ENCODE assay signal across 12 mouse cellular contexts in the genomic region with DNA sequence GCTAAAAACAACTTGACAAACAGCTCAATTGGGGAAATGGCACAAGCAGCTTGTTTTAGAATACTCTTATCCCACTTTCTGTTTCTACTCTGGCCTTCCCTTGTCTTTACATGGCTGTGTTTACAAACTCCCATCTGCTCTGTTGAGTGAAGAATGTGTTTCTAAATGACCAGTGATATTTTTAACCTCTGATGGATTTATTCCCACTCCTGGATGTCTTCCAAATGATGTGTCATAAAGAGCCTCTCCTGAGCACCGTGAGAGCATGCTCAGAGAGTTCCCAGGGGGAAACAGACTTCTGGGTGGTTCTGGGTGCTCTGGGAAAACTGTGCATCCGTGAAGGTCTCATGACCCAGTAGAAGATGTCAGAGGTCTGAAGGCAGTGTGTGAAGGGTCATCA. TPM values are rescaled to one million over a fixed set of nuclear protein-coding genes. Genes with fewer than 3 reads are reported as not detected.
DNase-seq lines count a peak whose midpoint lies in the region; ATAC-seq and TF ChIP-seq lines count a peak whose summit lies in the region.
"Had no signal": no experiment of that assay in that cellular context is flagged by ENCODE, and none has a peak within 500 bp of the region (broad histone marks: within the 10 kb centered on the region; RNA-seq: fewer than 3 reads in every experiment).

No protein-coding gene starts in this region.

- H3K9me3 ChIP-seq in kidney, embryonic 16.5 days (ENCODE audit: low read length), result no peaks in the 10 kb centered on the region
- peaks cover 3% of the 10 kb centered on the region; the same call in 1 of the 2 replicates for H3K9me3 ChIP-seq in heart, embryonic 14.5 days (ENCODE audit: control insufficient read depth, low read length)
- H3K9me3 ChIP-seq in forebrain, embryonic 11.5 days (ENCODE audit: control insufficient read depth, low read length), result no peaks in the 10 kb centered on the region; the same call in 1 of the 2 replicates
- H3K9me3 ChIP-seq: embryonic facial prominence, embryonic 13.5 days; hindbrain, embryonic 12.5 days had no signal

- no peaks in the 10 kb centered on the region for H3K4me1 ChIP-seq in kidney, adult 2 months (ENCODE audit: control insufficient read depth, insufficient read depth, low read length)
- H3K4me1 ChIP-seq in kidney, embryonic 16.5 days (ENCODE audit: insufficient read depth, low read length), result no peaks in the 10 kb centered on the region
- peaks cover 27 to 50% of the 10 kb centered on the region in 2 experiments for H3K4me1 ChIP-seq in heart, embryonic 14.5 days (ENCODE audit: control insufficient read depth in 2 of 2, insufficient read depth in 2 of 2, low read length in 2 of 2)
- H3K4me1 ChIP-seq in forebrain, embryonic 11.5 days (replicated peaks; ENCODE audit: control insufficient read depth, insufficient read depth, low read length), result no peaks in the 10 kb centered on the region
- H3K4me1 ChIP-seq: embryonic facial prominence, embryonic 13.5 days; hindbrain, embryonic 12.5 days; midbrain, embryonic 12.5 days had no signal

- no peaks in the 10 kb centered on the region for H3K27me3 ChIP-seq in kidney, adult 2 months (replicated peaks; ENCODE audit: control insufficient read depth, insufficient read depth, low read length)
- H3K27me3 ChIP-seq in kidney, embryonic 16.5 days (ENCODE audit: insufficient read depth, low read length), result no peaks in the 10 kb centered on the region
- no peaks in the 10 kb centered on the region for H3K27me3 ChIP-seq in heart, embryonic 14.5 days (ENCODE audit: control insufficient read depth, insufficient read depth, low read length)
- no peaks in the 10 kb centered on the region for H3K27me3 ChIP-seq in forebrain, embryonic 11.5 days (ENCODE audit: control insufficient read depth, insufficient read depth, low read length)
- H3K27me3 ChIP-seq: embryonic facial prominence, embryonic 13.5 days; hindbrain, embryonic 12.5 days; midbrain, embryonic 12.5 days had no signal

- H3K4me3 ChIP-seq in kidney, adult 2 months (ENCODE audit: insufficient read depth, low read depth, low read length), result no peak overlapping the region
- H3K4me3 ChIP-seq in kidney, embryonic 16.5 days (ENCODE audit: low read length), result no peak overlapping the region
- H3K4me3 ChIP-seq in heart, embryonic 14.5 days (ENCODE audit: control insufficient read depth in 1 of 2, insufficient read depth in 1 of 2, low read depth in 1 of 2, low read length in 2 of 2), result no peak overlapping the region
- H3K4me3 ChIP-seq in forebrain, embryonic 11.5 days (ENCODE audit: low read depth, low read length), result no peak overlapping the region
- H3K4me3 ChIP-seq: embryonic facial prominence, embryonic 13.5 days; hindbrain, embryonic 12.5 days; midbrain, embryonic 12.5 days had no signal

- no peak for ATAC-seq in kidney, embryonic 16.5 days (ENCODE audit: low FRiP score, low TSS enrichment)
- peak; percentile 62 for ATAC-seq in heart, embryonic 14.5 days (ENCODE audit: insufficient number of reproducible peaks, insufficient read depth, low FRiP score, low read depth)
- ATAC-seq in inflammation-experienced regulatory T-cells, adult 6 months, result no peak
- ATAC-seq in forebrain, embryonic 11.5 days (replicated peaks; ENCODE audit: low FRiP score), result no peak

- peak; percentile 45 for DNase-seq in kidney, adult 2 months
- DNase-seq in brain, adult 2 months (ENCODE audit: low read depth, low spot score), result peak; percentile 72
- DNase-seq in lung, postnatal 4 days, result peak; percentile 32 to 49
- DNase-seq in forebrain, embryonic 11.5 days (ENCODE audit: low spot score), result no peak
- DNase-seq in layer of hippocampus, postnatal 36 days, result no peak

- no peak overlapping the region for H3K27ac ChIP-seq in kidney, adult 2 months (ENCODE audit: insufficient read depth, low read depth, low read length)
- no peak overlapping the region for H3K27ac ChIP-seq in kidney, embryonic 16.5 days (ENCODE audit: low read length)
- peak overlapping the region; percentile 94 to 97 for H3K27ac ChIP-seq in heart, embryonic 14.5 days (replicated peaks in 1 of 2; ENCODE audit: control insufficient read depth in 1 of 2, insufficient read depth in 1 of 2, low read depth in 2 of 2, low read length in 2 of 2)
- no peak overlapping the region for H3K27ac ChIP-seq in forebrain, embryonic 11.5 days (ENCODE audit: low read depth, low read length)
- H3K27ac ChIP-seq: embryonic facial prominence, embryonic 13.5 days; hindbrain, embryonic 12.5 days; midbrain, embryonic 12.5 days had no signal

- 28% methylated on average over 2 of the region's 2 CpGs for WGBS in kidney, adult 2 months
- 21% methylated on average over 2 of the region's 2 CpGs for WGBS in kidney, embryonic 16.5 days
- 21% methylated on average over 2 of the region's 2 CpGs for WGBS in heart, embryonic 14.5 days
- whole genome bisulfite sequencing in forebrain, embryonic 11.5 days, result 86% methylated on average over 2 of the region's 2 CpGs

- no peak for TF ChIP-seq POLR2A in kidney, adult 2 months (IDR thresholded peaks at IDR 0.05; ENCODE audit: low read depth, low read length)

- TF ChIP-seq CTCF in kidney, adult 2 months (conservative IDR thresholded peaks at IDR 0.05; ENCODE audit: insufficient read depth, insufficient read length, low read depth, low read length), result no peak

- no peak overlapping the region for H3K9ac ChIP-seq in kidney, embryonic 16.5 days (replicated peaks; ENCODE audit: low read length)
- no peak overlapping the region for H3K9ac ChIP-seq in heart, embryonic 14.5 days (ENCODE audit: low read length)
- H3K9ac ChIP-seq in forebrain, embryonic 11.5 days (ENCODE audit: low read length), result no peak overlapping the region
- H3K9ac ChIP-seq: embryonic facial prominence, embryonic 13.5 days; hindbrain, embryonic 12.5 days; midbrain, embryonic 12.5 days had no signal

- no peaks in the 10 kb centered on the region for H3K36me3 ChIP-seq in kidney, adult 2 months (ENCODE audit: control insufficient read depth, insufficient read depth, low read length)
- H3K36me3 ChIP-seq in kidney, embryonic 16.5 days (ENCODE audit: insufficient read depth, low read length), result no peaks in the 10 kb centered on the region
- no peaks in the 10 kb centered on the region for H3K36me3 ChIP-seq in heart, embryonic 14.5 days (ENCODE audit: control insufficient read depth, insufficient read depth, low read length)
- H3K36me3 ChIP-seq in forebrain, embryonic 11.5 days (ENCODE audit: control insufficient read depth, insufficient read depth, low read length), result no peaks in the 10 kb centered on the region
- H3K36me3 ChIP-seq: embryonic facial prominence, embryonic 13.5 days; hindbrain, embryonic 12.5 days; midbrain, embryonic 12.5 days had no signal

- H3K4me2 ChIP-seq in kidney, embryonic 16.5 days (replicated peaks; ENCODE audit: low read depth, low read length), result no peak overlapping the region
- peak overlapping the region; percentile 19; the same call in 1 of the 2 replicates for H3K4me2 ChIP-seq in heart, embryonic 14.5 days (ENCODE audit: low read length)
- H3K4me2 ChIP-seq in forebrain, embryonic 11.5 days (ENCODE audit: low read depth, low read length, severe bottlenecking), result no peak overlapping the region
- H3K4me2 ChIP-seq: embryonic facial prominence, embryonic 13.5 days; hindbrain, embryonic 12.5 days; midbrain, embryonic 12.5 days had no signal

RNA-seq across cellular contexts. Expression of a gene that starts 24.1 kb away (rescaled TPM):
- polyA plus RNA-seq in kidney, adult 2 months (2012; rRNA removed), result 7.7 and 9.0 TPM in 2 replicates
- polyA plus RNA-seq in kidney, embryonic 16.5 days (2015; fragmentation: Nextera tagmentation; extraction: Ambion mirVana), result 1.4 and 1.7 TPM in 2 replicates
- 12.6 and 17.8 TPM in 2 replicates for polyA plus RNA-seq in heart, embryonic 14.5 days (2014; fragmentation: Nextera tagmentation; extraction: Ambion mirVana)
- not detected for polyA plus RNA-seq in inflammation-experienced regulatory T-cells, adult 6 months (2017; shearing (Covaris generic))
- 0.44 and 0.68 TPM in 2 replicates for polyA plus RNA-seq in forebrain, embryonic 11.5 days (2014; fragmentation: Nextera tagmentation; extraction: Ambion mirVana)
- total RNA-seq in layer of hippocampus, postnatal 36 days (2021), result 1 to 10 TPM; 8.0 to 8.4 TPM
- total RNA-seq: MEL had no signal

Comparison
In these comparisons a context has a peak if more than half of its experiments do, and no peak if none do; other contexts are left out.
1. DNase-seq: peak in kidney, adult 2 months (single experiment), brain, adult 2 months (single experiment) and lung, postnatal 4 days (2 of 2); none in forebrain, embryonic 11.5 days (single experiment) and layer of hippocampus, postnatal 36 days (0 of 2).
2. H3K27ac ChIP-seq: peak in heart, embryonic 14.5 days (2 of 2); none in kidney, adult 2 months (single experiment), kidney, embryonic 16.5 days (single experiment) and forebrain, embryonic 11.5 days (single experiment).